Mouse (Mus musculus) testis, adult 2 months (tissue): Measurements from ENCODE around the gene Slc25a47.

Experiments
- CTCF ChIP-seq: fragments of 200-500 bp; IDR thresholded peaks from 2 replicates; pipeline ENCODE4 v1.5.1; 2012; ENCODE audit warnings: low read depth, mild to moderate bottlenecking, inconsistent platforms, low read length, moderate library complexity; ENCODE audit not compliant: control insufficient read depth, insufficient read depth, insufficient replicate concordance
- POLR2A ChIP-seq: fragments of 200-500 bp; IDR thresholded peaks from 2 replicates; pipeline ENCODE4 v1.6.1; 2012; ENCODE audit warnings: low read depth, mild to moderate bottlenecking, inconsistent platforms, low read length, moderate library complexity; ENCODE audit not compliant: control insufficient read depth

GRCm38 (mm10) chr12:108858486-108858885 is 22.6 kb downstream of the Slc25a47 start:
- TF ChIP-seq POLR2A (no peak), CTCF (no peak)
